Mouse (Mus musculus) intestine, postnatal 0 days (tissue): Measurements from ENCODE around the gene Nsf. TPM values are rescaled to one million over a fixed set of nuclear protein-coding genes. Genes with fewer than 3 reads are reported as not detected.

Source experiments
- ATAC-seq: fragments of 200-750 bp; cut with Nextera tagmentation; 2 replicates; pipeline ENCODE4 v1.8.0; 2017; ENCODE audit warnings: mild to moderate bottlenecking, moderate TSS enrichment, moderate library complexity
- H3K27ac ChIP-seq: fragments of 300-500 bp; sonication (generic); 2 replicates; pipeline ENCODE4 v1.5.1; 2014; ENCODE audit warnings: mild to moderate bottlenecking, low read depth, low read length, moderate library complexity
- H3K27me3 ChIP-seq: fragments of 300-500 bp; sonication (generic); replicated peaks from 2 replicates; pipeline ENCODE4 v1.6.1; 2014; ENCODE audit warnings: low read length, mixed read lengths; ENCODE audit not compliant: control insufficient read depth, insufficient read depth
- H3K36me3 ChIP-seq: fragments of 300-500 bp; sonication (generic); 2 replicates; pipeline ENCODE4 v1.6.1; 2014; ENCODE audit warnings: mild to moderate bottlenecking, moderate library complexity; ENCODE audit not compliant: control insufficient read depth, insufficient read depth
- H3K4me1 ChIP-seq: fragments of 300-500 bp; sonication (generic); replicated peaks from 2 replicates; pipeline ENCODE4 v1.6.1; 2014; ENCODE audit warnings: antibody characterized with exemption, low read length, mixed read lengths; ENCODE audit not compliant: control insufficient read depth, insufficient read depth
- H3K4me2 ChIP-seq: fragments of 300-500 bp; sonication (generic); replicated peaks from 2 replicates; pipeline ENCODE4 v1.6.1; 2014; ENCODE audit warnings: low read depth, mild to moderate bottlenecking, moderate library complexity
- H3K4me3 ChIP-seq: fragments of 300-500 bp; sonication (generic); 2 replicates; pipeline ENCODE4 v1.5.1; 2014; ENCODE audit warnings: low read depth, low read length
- H3K9ac ChIP-seq: fragments of 300-500 bp; sonication (generic); 2 replicates; pipeline ENCODE4 v1.6.1; 2014; ENCODE audit warnings: mild to moderate bottlenecking, low read depth, low read length
- H3K9me3 ChIP-seq: fragments of 300-500 bp; sonication (generic); 2 replicates; pipeline ENCODE4 v1.6.1; 2016; ENCODE audit warnings: mixed run types; ENCODE audit not compliant: control insufficient read depth
- CTCF ChIP-seq: sonication (generic); IDR thresholded peaks from 2 replicates; pipeline ENCODE4 v1.5.1; 2016; ENCODE audit warnings: low read depth, mild to moderate bottlenecking, control low read depth, antibody characterized with exemption, moderate library complexity
- WGBS: fragments of 180-500 bp; shearing (Covaris S2); extraction: QIAGEN DNeasy Blood & Tissue Kit; methylation state at CpG from one replicate; pipeline ENCODE4 v1.1.7; 2014; 5-methylcytosine and 5-hydroxymethylcytosine counted together
- polyA plus RNA-seq: library from polyadenylated mRNA; unstranded; fragments of >200 nt; fragmentation: Nextera tagmentation; extraction: Ambion mirVana; gene quantifications from 2 replicates; pipeline ENCODE4 v1.2.1, GENCODE M21; 2015

The Nsf gene
- polyA plus RNA-seq, 1 experiment from 2014 or later = 41.4 TPM

DNA sequence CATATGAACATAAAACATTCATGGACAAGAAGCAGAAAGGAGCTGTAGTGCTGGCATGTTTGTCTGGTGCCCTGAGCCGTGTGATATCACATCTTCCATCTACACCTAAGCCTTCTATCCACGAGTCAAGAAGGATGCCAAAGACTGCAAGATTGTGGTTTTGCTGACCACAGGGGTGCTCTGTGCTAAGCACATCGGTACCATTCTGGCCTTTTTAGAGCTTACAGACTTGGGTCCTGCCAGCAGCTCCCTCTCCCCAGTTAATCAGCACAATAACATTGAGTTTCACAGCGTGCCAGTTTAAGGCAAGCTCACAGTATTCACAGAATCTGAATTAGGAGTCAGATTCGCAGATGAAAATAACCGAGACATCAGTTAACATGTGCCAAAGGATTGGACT is 75.4 kb downstream of the Nsf start:
- no peaks in the 10 kb centered on the region for H3K9me3 ChIP-seq
- 79% methylated on average over 6 of the region's 6 CpGs for WGBS
- no peak for TF ChIP-seq CTCF
- peaks cover 24% of the 10 kb centered on the region; the same call in 1 of the 2 replicates for H3K36me3 ChIP-seq
- no peak overlapping the region for H3K4me3 ChIP-seq
- H3K27me3 ChIP-seq = no peaks in the 10 kb centered on the region
- no peak for ATAC-seq
- no peak overlapping the region for H3K27ac ChIP-seq
- H3K4me2 ChIP-seq = no peak overlapping the region
- H3K4me1 ChIP-seq = no peaks in the 10 kb centered on the region
- H3K9ac ChIP-seq = no peak overlapping the region

DNA sequence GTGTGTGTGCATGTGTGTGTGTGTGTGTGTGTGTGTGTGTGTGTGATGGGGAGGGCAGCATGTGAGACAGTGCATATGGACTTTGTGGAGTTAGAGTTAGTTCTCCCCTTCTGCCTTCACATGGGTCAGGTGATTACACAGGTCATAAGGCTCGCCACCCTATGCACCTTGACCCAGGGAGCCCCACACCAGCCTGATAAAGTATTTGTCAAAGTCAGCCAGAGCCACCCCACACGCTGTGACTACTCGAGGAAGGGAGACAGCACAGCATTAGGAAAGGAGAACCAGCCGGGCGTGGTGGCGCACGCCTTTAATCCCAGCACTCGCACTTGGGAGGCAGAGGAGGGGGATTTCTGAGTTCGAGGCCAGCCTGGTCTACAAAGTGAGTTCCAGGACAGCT is 83.5 kb downstream of the Nsf start:
- ATAC-seq = 0 out of 2 replicates have a peak, but pooled peaks have one; percentile 31
- H3K4me2 ChIP-seq = no peak overlapping the region
- H3K27me3 ChIP-seq = no peaks in the 10 kb centered on the region
- H3K4me1 ChIP-seq = no peaks in the 10 kb centered on the region
- no peak overlapping the region for H3K4me3 ChIP-seq
- 62% methylated on average over 9 of the region's 9 CpGs for WGBS
- no peaks in the 10 kb centered on the region for H3K9me3 ChIP-seq
- TF ChIP-seq CTCF = no peak
- peaks cover 21% of the 10 kb centered on the region for H3K36me3 ChIP-seq
- H3K27ac ChIP-seq = no peak overlapping the region
- H3K9ac ChIP-seq = no peak overlapping the region

DNA sequence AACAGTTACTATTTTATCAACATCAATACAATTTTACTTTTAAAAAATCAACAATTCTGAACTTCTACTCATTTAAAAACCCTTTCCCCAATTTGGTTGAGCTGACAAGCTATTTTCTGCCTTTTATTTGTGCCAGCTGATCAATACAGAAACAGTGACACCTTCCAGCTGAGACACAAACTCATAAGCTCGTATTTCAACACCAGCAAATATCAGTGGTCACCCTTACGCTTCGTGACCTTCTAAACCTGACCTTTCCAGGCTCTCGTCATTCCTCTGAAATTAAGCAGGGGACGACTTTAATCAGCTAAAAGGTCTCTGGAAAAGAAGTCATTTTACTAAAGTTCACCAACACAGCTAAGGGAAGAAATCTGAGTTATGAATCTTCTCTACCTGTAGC is 86.2 kb downstream of the Nsf start:
- WGBS = 75% methylated on average over 5 of the region's 5 CpGs

DNA sequence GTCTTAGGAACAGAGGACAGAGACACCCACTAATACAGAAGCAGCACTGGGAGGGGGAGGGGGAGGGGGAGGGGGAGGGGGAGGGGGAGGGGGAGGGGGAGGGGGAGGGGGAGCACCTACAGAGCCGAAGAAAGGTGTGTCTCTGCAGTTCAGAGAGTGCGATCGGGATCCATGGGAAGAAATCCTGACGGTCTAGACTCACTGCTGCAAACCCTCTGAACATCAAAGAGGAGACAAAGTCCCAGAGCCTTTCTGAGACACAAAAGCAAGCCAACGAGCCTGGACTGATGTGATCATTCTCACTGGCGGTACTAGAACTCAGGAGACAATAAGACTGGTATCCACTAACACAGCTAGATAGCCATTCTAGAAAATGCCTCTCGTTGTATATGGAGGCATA is 88.5 kb downstream of the Nsf start:
- no peak overlapping the region for H3K9ac ChIP-seq
- H3K4me1 ChIP-seq = no peaks in the 10 kb centered on the region
- ATAC-seq = no peak
- H3K36me3 ChIP-seq = peaks cover 18% of the 10 kb centered on the region; the same call in 1 of the 2 replicates
- 74% methylated on average over 7 of the region's 7 CpGs for WGBS
- no peak for TF ChIP-seq CTCF
- H3K4me3 ChIP-seq = no peak overlapping the region
- no peaks in the 10 kb centered on the region for H3K9me3 ChIP-seq
- no peak overlapping the region for H3K4me2 ChIP-seq
- no peaks in the 10 kb centered on the region for H3K27me3 ChIP-seq
- no peak overlapping the region for H3K27ac ChIP-seq

More for the DNA sequence above, 86.2 kb downstream of the Nsf start:
- no peak overlapping the region for H3K4me2 ChIP-seq
- no peak overlapping the region for H3K27ac ChIP-seq
- no peak for ATAC-seq
- TF ChIP-seq CTCF = no peak
- peaks cover 11% of the 10 kb centered on the region for H3K36me3 ChIP-seq
- H3K9ac ChIP-seq = no peak overlapping the region
- H3K4me1 ChIP-seq = no peaks in the 10 kb centered on the region
- no peaks in the 10 kb centered on the region for H3K27me3 ChIP-seq
- H3K4me3 ChIP-seq = no peak overlapping the region
- no peaks in the 10 kb centered on the region for H3K9me3 ChIP-seq

DNA sequence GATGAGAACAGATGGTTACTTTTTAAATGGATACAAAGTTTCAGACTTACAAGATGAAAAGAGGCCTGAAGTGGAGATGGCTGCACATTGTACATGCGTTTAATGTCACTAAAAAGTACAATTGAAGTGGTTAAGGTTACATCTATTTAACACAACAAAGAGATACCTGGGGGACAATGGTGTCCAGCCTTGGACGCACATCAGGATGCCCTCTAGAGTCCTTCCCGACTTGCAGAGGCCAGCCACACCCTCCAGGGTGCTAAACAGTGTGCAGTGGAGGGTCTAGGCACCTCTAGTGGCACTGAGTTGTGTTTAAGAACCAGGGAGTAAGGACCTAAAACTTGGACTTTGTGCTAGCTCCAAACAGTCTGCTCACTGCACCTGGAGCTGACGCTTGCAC is 89.4 kb downstream of the Nsf start:
- Histone ChIP-seq H3K27ac (no peak overlapping the region), H3K27me3 (no peaks in the 10 kb centered on the region), H3K36me3 (peaks cover 19% of the 10 kb centered on the region; the same call in 1 of the 2 replicates), H3K4me3 (no peak overlapping the region), H3K9ac (no peak overlapping the region), H3K4me1 (no peaks in the 10 kb centered on the region), H3K4me2 (no peak overlapping the region), H3K9me3 (no peaks in the 10 kb centered on the region)
- ATAC-seq = no peak
- WGBS = 87% methylated on average over 4 of the region's 4 CpGs
- no peak for TF ChIP-seq CTCF

DNA sequence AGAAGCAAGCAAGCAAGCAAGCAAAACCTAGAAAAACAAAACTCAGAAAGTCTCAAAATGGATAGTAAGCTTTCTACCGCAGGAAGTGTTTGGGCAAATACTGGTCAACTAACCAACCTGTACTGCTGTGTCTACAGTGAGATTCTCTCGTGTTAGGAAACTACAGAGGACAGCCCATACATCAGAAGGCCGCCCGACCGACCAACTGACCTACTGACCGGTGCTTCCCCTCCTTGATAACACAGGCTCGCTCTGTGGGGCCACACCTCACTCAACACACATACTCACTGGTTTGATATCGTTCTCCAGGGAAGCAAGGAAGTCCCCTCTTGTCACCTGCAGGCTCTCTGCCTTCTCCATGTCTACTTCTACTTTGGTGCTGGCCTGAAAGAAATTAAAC is 90.9 kb downstream of the Nsf start:
- Histone ChIP-seq H3K9me3 (no peaks in the 10 kb centered on the region), H3K27me3 (no peaks in the 10 kb centered on the region), H3K27ac (no peak overlapping the region), H3K4me1 (no peaks in the 10 kb centered on the region), H3K36me3 (peaks cover 22% of the 10 kb centered on the region; the same call in 1 of the 2 replicates), H3K4me2 (no peak overlapping the region), H3K4me3 (no peak overlapping the region), H3K9ac (no peak overlapping the region)
- ATAC-seq = no peak
- TF ChIP-seq CTCF = no peak
- 52% methylated on average over 8 of the region's 8 CpGs for WGBS
